Mouse (Mus musculus) spleen, adult 10 weeks (tissue): ENCODE measurements around the gene Gm10256. TPM values are rescaled to one million over a fixed set of nuclear protein-coding genes. Genes with fewer than 3 reads are reported as not detected.

Experiments used
- polyA plus RNA-seq: library from polyadenylated mRNA; stranded (reverse); fragments of 350-450 nt; fragmentation: Illumina TruSeq; extraction: RNeasy Lipid Tissue Mini Kit (QIAGEN cat#74804); gene quantifications from one replicate; pipeline ENCODE4 v1.2.3, GENCODE M21; 2015; ENCODE audit warnings: low replicate concordance; ENCODE audit not compliant: insufficient read depth

Gene Gm10256
- polyA plus RNA-seq, result not detected

GRCm38 (mm10) chrY:2830380-2830779 is at the start of gene Gm10256, which contains the start of gene Rbmy:
Gene Gm10256, plus strand, starts transcription at chrY:2830699.
Gene Rbmy, plus strand, starts transcription at chrY:2830680.

GRCm38 (mm10) chrY:2796105-2796504 is 34.4 kb upstream of the Gm10256 start, which contains the start of gene Gm4064:
Gene Gm4064, minus strand, starts transcription at chrY:2796205.

GRCm38 (mm10) chrY:2900689-2901088 is 70.2 kb downstream of the Gm10256 start, which contains the start of gene Gm10352:
Gene Gm10352, plus strand, starts transcription at chrY:2900989.

Other genes starting within 250 kb of the Gm10256 start
- not detected for gene H2al2c, start 231.6 kb upstream of the Gm10256 start, polyA plus RNA-seq
- gene Sry, start 167.0 kb upstream of the Gm10256 start, polyA plus RNA-seq, result not detected
- gene H2al2b, start 110.0 kb upstream of the Gm10256 start, polyA plus RNA-seq, result not detected
- not detected for gene Gm4064, start 34.5 kb upstream of the Gm10256 start, polyA plus RNA-seq
- not detected for gene Rbmy, start within 50 bp of the Gm10256 start, polyA plus RNA-seq
- not detected for gene Gm10352, start 70.3 kb downstream of the Gm10256 start, polyA plus RNA-seq
- gene Gm29289, start 101.9 kb downstream of the Gm10256 start, polyA plus RNA-seq, result not detected